Mouse (Mus musculus) heart, adult 9 months (tissue): ENCODE results near the gene Foxa2.

Source experiments
- DNase-seq, 2 experiments: peaks; one replicate each; pipeline ENCODE4 v3.0.0; 2022; ENCODE audit warnings: low spot score in 2 of 2

Gene Foxa2

GRCm38 (mm10) chr2:148004554-148005521 lies 41.9 kb downstream of the Foxa2 start:
- DNase-seq = no peak

DNA sequence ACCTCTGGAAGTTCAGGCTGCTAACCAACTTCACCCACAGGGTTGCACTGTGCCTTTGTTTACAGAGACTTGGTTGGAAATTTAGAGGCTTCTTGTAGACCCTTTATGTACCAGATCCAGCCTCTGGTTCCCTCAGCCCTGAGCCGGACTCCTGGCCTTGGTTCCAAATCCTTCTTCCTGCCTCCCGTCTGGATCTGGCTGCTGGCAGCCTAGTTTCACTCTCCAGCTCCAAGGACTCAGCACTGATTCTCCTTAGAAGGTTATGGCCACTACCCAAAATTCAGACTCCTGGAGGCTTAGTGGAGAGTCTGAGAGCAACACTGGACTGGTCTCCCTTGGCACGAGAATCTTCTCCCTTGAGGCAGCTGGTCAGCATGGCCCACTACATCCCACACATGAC lies 43.3 kb downstream of the Foxa2 start:
- DNase-seq = no peak

DNA sequence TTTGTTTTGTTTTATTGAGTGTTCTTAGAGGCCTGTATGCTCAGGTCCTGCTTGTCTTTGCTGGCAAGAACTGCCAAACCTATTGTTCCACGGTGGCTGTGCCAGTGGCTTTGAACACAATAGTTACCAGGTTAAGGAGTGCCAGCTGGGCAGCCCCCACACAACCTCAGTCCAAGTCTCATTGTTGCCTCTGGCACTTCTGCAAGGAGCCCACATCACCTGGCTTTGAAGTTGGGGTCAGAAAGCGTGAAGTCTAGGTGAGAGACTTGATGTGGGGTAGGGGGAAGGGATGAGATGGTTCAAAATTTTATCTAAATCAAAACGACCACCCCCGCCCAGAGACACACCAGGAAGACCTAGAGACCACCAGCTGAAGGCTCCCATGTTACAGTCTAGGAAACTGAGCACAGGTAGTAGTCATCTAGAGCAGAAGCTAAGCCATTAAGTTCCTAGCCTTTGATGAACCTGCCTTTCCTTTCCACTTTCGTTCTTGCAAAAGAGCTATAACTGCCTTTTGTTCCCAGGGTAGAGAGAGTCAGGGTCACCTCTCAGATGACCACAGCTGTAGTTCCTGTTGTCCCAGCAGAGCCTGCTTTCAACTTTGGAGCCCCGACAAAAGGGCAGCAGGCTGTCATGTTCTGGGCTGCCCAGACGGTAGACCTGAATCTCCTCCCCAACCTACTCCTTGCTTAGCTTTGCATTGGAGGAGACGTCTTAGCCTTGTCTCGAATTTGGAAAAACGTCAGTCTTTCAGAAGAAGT lies 48.4 kb downstream of the Foxa2 start:
- DNase-seq = no peak

DNA sequence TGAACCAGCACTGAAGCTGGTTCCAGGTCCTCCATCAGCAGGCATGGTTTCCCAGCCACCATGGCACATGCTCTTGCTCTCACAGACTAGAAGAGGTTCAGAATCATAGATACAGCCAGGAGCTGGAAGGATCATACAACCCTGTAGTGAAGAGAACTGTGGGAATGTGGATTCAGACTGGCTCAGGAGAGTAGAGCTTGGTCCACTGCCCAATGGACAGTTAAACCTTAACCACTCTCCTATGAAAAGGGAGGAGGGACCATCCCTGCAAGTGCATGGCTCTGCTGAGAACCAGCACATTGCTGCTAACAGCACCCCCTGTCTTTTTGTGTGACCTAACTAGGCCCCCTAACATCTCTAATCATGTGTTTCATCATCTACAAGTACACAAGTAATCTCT lies 50.0 kb downstream of the Foxa2 start:
- no peak for DNase-seq

- DNase-seq = no peak
Observed at GRCm38 (mm10) chr2:147993821-147994220, 52.9 kb downstream of the Foxa2 start.

DNA sequence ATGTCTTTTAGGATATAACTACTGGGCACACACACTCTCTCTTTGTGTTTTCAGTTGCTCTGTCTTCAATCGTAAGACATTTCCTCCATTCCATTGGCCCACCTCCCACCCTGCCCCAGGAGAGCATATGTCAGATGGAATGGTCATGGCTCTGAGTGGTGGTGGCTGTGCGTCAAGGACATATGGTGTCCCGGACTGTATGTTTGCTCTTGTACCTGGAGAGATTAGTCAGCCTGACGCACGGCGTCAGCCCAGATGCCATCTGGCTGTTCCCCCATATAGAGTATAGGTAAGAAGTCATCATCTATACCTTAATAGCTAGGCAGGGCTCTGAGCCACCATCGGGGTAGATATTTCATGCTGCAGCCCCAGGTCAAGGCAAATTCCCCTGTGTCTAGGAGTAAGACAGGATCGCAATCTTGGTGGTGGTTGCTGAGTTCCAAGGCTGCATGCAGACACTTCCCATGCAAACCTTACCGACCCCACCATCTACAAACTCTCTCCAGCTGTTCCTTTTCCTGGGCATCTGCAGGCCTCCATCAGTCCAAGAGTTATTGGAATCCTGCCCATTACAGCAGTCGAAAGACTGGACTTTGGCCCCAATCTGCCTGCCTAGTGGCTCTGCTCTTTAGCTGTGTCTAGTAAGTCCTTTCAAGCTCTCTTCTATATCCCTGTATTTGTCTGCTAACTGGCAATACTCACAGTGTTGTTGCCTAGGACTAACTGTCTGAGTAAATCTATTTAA lies 53.7 kb downstream of the Foxa2 start:
- DNase-seq = no peak
